In the genomic region with DNA sequence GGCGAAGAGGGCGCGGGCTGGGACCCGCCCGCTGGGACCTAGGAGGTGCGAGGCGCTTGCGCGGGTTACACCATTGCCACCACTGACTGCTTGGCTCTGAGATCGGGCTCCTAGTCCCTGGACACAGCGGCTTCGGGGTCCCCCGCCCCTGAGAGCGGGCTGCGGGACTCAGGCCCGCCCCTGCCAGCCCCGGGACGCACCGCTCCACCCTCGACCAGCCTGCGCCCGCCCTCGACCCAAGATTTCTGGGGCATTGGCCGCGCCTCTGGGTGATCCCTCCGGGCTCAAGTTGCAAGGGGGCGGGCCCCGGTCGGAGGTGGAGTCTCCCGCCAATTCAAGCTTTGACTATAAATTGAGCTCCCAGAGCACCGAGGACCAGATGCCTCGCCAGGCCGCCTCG, we compare ENCODE assay signal across 10 mouse cellular contexts. TPM values are rescaled to one million over a fixed set of nuclear protein-coding genes. Genes with fewer than 3 reads are reported as not detected.
DNase-seq lines count a peak whose midpoint lies in the region; ATAC-seq and TF ChIP-seq lines count a peak whose summit lies in the region.
"Had no signal": no experiment of that assay in that cellular context is flagged by ENCODE, and none has a peak within 500 bp of the region (broad histone marks: within the 10 kb centered on the region; RNA-seq: fewer than 3 reads in every experiment).

A gene (plus strand): TSS at position 216 of the 400 bp plus-strand sequence.

- H3K36me3 ChIP-seq in forebrain, postnatal 0 days (ENCODE audit: insufficient read depth): no peaks in the 10 kb centered on the region
- no peaks in the 10 kb centered on the region for H3K36me3 ChIP-seq in kidney, embryonic 16.5 days (ENCODE audit: insufficient read depth, low read length)
- H3K36me3 ChIP-seq in testis, adult 2 months (ENCODE audit: control insufficient read depth, insufficient read depth, low read length): no peaks in the 10 kb centered on the region

- H3K4me1 ChIP-seq in forebrain, postnatal 0 days (ENCODE audit: insufficient read depth): no peaks in the 10 kb centered on the region
- peaks cover 20% of the 10 kb centered on the region; the same call in 1 of the 2 replicates for H3K4me1 ChIP-seq in kidney, embryonic 16.5 days (ENCODE audit: insufficient read depth, low read length)
- H3K4me1 ChIP-seq in testis, adult 2 months (ENCODE audit: control insufficient read depth, insufficient read depth, low read length): peaks cover 11% of the 10 kb centered on the region

- H3K9ac ChIP-seq in forebrain, postnatal 0 days: peak within 1 kb of the TSS; percentile 28; the same call in 1 of the 2 replicates
- H3K9ac ChIP-seq in kidney, embryonic 16.5 days (replicated peaks; ENCODE audit: low read length): peak within 1 kb of the TSS; percentile 51

- no peaks in the 10 kb centered on the region for H3K9me3 ChIP-seq in forebrain, postnatal 0 days (ENCODE audit: low read length)
- H3K9me3 ChIP-seq in kidney, embryonic 16.5 days (ENCODE audit: low read length): no peaks in the 10 kb centered on the region

- TF ChIP-seq CTCF in forebrain, postnatal 0 days (IDR thresholded peaks at IDR 0.05; ENCODE audit: low read depth): no peak
- TF ChIP-seq CTCF in testis, adult 2 months (IDR thresholded peaks at IDR 0.05; ENCODE audit: control insufficient read depth, insufficient read depth, insufficient replicate concordance, low read depth, low read length): no peak

- TF ChIP-seq POLR2A in testis, adult 2 months (IDR thresholded peaks at IDR 0.05; ENCODE audit: control insufficient read depth, low read depth, low read length): no peak

- ATAC-seq in forebrain, postnatal 0 days: peak; percentile 29; the same call in 1 of the 2 replicates
- ATAC-seq in kidney, embryonic 16.5 days (ENCODE audit: low FRiP score, low TSS enrichment): peak; percentile 70
- no peak for ATAC-seq in monocyte, adult 5-6 weeks (replicated peaks; ENCODE audit: insufficient number of reproducible peaks, low FRiP score, low TSS enrichment, poor library complexity, severe bottlenecking)

- WGBS in forebrain, postnatal 0 days: 4% methylated on average over 31 of the region's 34 CpGs
- under 1% methylated on average over 34 of the region's 34 CpGs for WGBS in kidney, embryonic 16.5 days

- peak within 1 kb of the TSS; percentile 68 for H3K4me2 ChIP-seq in forebrain, postnatal 0 days (ENCODE audit: low read depth)
- peak within 1 kb of the TSS; percentile 71 for H3K4me2 ChIP-seq in kidney, embryonic 16.5 days (replicated peaks; ENCODE audit: low read depth, low read length)

- H3K4me3 ChIP-seq in forebrain, postnatal 0 days (ENCODE audit: low read depth, low read length): peak within 1 kb of the TSS; percentile 45
- H3K4me3 ChIP-seq in kidney, embryonic 16.5 days (ENCODE audit: low read length): peak within 1 kb of the TSS; percentile 49
- H3K4me3 ChIP-seq in testis, adult 2 months (ENCODE audit: control insufficient read depth, low read depth, low read length): peak within 1 kb of the TSS; percentile 58
- H3K4me3 ChIP-seq: heart, adult 2 months had no signal

- peak; percentile 93 for DNase-seq in heart, adult 11 months
- DNase-seq in heart, adult 9 months (ENCODE audit: low spot score in 2 of 2): no peak
- DNase-seq in forebrain, postnatal 0 days: no peak
- DNase-seq in lung, postnatal 14 days: peak; percentile 49
- DNase-seq in thymus, postnatal 0 days (ENCODE audit: low spot score): no peak

- no peak within 1 kb of the TSS for H3K27ac ChIP-seq in forebrain, postnatal 0 days (ENCODE audit: low read depth, low read length)
- no peak within 1 kb of the TSS for H3K27ac ChIP-seq in kidney, embryonic 16.5 days (ENCODE audit: low read length)
- no peak within 1 kb of the TSS for H3K27ac ChIP-seq in testis, adult 2 months (ENCODE audit: control insufficient read depth, insufficient read depth, low read depth, low read length)
- H3K27ac ChIP-seq: heart, adult 2 months had no signal

- peaks cover 85% of the 10 kb centered on the region for H3K27me3 ChIP-seq in forebrain, postnatal 0 days (ENCODE audit: insufficient read depth, low read length)
- peaks cover 96% of the 10 kb centered on the region for H3K27me3 ChIP-seq in kidney, embryonic 16.5 days (ENCODE audit: insufficient read depth, low read length)
- H3K27me3 ChIP-seq in testis, adult 2 months (ENCODE audit: control insufficient read depth, insufficient read depth, low read length): peaks cover 6% of the 10 kb centered on the region; the same call in 1 of the 2 replicates

RNA-seq across cellular contexts. Expression of the gene that starts here (rescaled TPM):
- total RNA-seq in forebrain, postnatal 0 days (2014; rRNA removed): 3.2 and 9.5 TPM in 2 replicates
- polyA plus RNA-seq in forebrain, postnatal 0 days (2015; fragmentation: Nextera tagmentation; extraction: Ambion mirVana): 3.2 and 4.5 TPM in 2 replicates
- polyA plus RNA-seq in kidney, embryonic 16.5 days (2015; fragmentation: Nextera tagmentation; extraction: Ambion mirVana): 0.14 and 0.32 TPM in 2 replicates
- 0.21 and 0.51 TPM in 2 replicates for polyA plus RNA-seq in testis, adult 2 months (2012; rRNA removed)
- 0.09 TPM in 1 of 2 replicates, not detected in the other for polyA plus RNA-seq in thymus, postnatal 0 days (2015; fragmentation: Nextera tagmentation; extraction: Ambion mirVana)
- not detected in 3 replicates for total RNA-seq in monocyte, adult 5-6 weeks (2017)
- total RNA-seq: heart, adult 2 months had no signal
- polyA plus RNA-seq: C2C12 had no signal

Comparison
In these comparisons a context has a peak if more than half of its experiments do, and no peak if none do; other contexts are left out.
1. DNase-seq: peak in heart, adult 11 months (single experiment) and lung, postnatal 14 days (single experiment); none in heart, adult 9 months (0 of 2), forebrain, postnatal 0 days (single experiment) and thymus, postnatal 0 days (single experiment).
2. Peak in ATAC-seq, H3K4me3 ChIP-seq, H3K9ac ChIP-seq and H3K4me2 ChIP-seq in kidney, embryonic 16.5 days; RNA of the gene not detected or under 1 TPM.
3. Peak in every context shown above with its lines, with median percentiles within 50 percentile points of each other: H3K4me3 ChIP-seq.